Mouse (Mus musculus) midbrain, postnatal 0 days (tissue): Measurements from ENCODE around the gene Apoa2. TPM values are rescaled to one million over a fixed set of nuclear protein-coding genes. Genes with fewer than 3 reads are reported as not detected.
A peak's percentile ranks its signal among the peaks of the same experiment; 100 is the strongest.

ENCODE experiments used
- ATAC-seq: fragments of 200-750 bp; cut with Nextera tagmentation; 2 replicates; pipeline ENCODE4 v1.8.0; 2017; ENCODE audit warnings: moderate number of reproducible peaks, mild to moderate bottlenecking, moderate TSS enrichment, moderate library complexity; ENCODE audit not compliant: low FRiP score
- DNase-seq: peaks from one replicate; pipeline ENCODE4 v3.0.0-alpha.2; 2015; ENCODE audit warnings: low spot score
- H3K27ac ChIP-seq: fragments of 300-500 bp; sonication (generic); 2 replicates; pipeline ENCODE4 v1.5.1; 2014; ENCODE audit warnings: low read depth, mild to moderate bottlenecking, low read length, mixed read lengths
- H3K27me3 ChIP-seq: fragments of 300-500 bp; sonication (generic); 2 replicates; pipeline ENCODE4 v1.6.1; 2014; ENCODE audit warnings: low read length, control low read depth, mixed read lengths; ENCODE audit not compliant: insufficient read depth
- H3K36me3 ChIP-seq: fragments of 300-500 bp; sonication (generic); 2 replicates; pipeline ENCODE4 v1.6.1; 2014; ENCODE audit warnings: low read length, control low read depth, mixed read lengths; ENCODE audit not compliant: insufficient read depth
- H3K4me1 ChIP-seq: fragments of 300-500 bp; sonication (generic); 2 replicates; pipeline ENCODE4 v1.6.1; 2014; ENCODE audit warnings: mild to moderate bottlenecking, control low read depth, antibody characterized with exemption, low read length, mixed read lengths; ENCODE audit not compliant: insufficient read depth
- H3K4me2 ChIP-seq: fragments of 300-500 bp; sonication (generic); 2 replicates; pipeline ENCODE4 v1.6.1; 2014; ENCODE audit warnings: low read depth, mild to moderate bottlenecking, low read length, mixed read lengths; ENCODE audit not compliant: poor library complexity, severe bottlenecking
- H3K4me3 ChIP-seq: fragments of 300-500 bp; sonication (generic); 2 replicates; pipeline ENCODE4 v1.5.1; 2014; ENCODE audit warnings: low read depth, mild to moderate bottlenecking, low read length, moderate library complexity
- H3K9ac ChIP-seq: fragments of 300-500 bp; sonication (generic); replicated peaks from 2 replicates; pipeline ENCODE4 v1.6.1; 2014; ENCODE audit warnings: mild to moderate bottlenecking, low read length, moderate library complexity, mixed read lengths; ENCODE audit not compliant: poor library complexity, severe bottlenecking
- H3K9me3 ChIP-seq: fragments of 300-500 bp; sonication (generic); 2 replicates; pipeline ENCODE4 v1.6.1; 2016; ENCODE audit warnings: low read length, control low read depth
- CTCF ChIP-seq: IDR thresholded peaks from 2 replicates; pipeline ENCODE4 v1.5.1; 2016; ENCODE audit warnings: antibody characterized with exemption, mild to moderate bottlenecking
- WGBS: fragments of 180-500 bp; shearing (Covaris S2); extraction: QIAGEN DNeasy Blood & Tissue Kit; methylation state at CpG from one replicate; pipeline ENCODE4 v1.1.7; 2014; 5-methylcytosine and 5-hydroxymethylcytosine counted together
- polyA plus RNA-seq: library from polyadenylated mRNA; unstranded; fragments of >200 nt; fragmentation: Nextera tagmentation; extraction: Ambion mirVana; gene quantifications from 2 replicates; pipeline ENCODE4 v1.2.1, GENCODE M21; 2015
- total RNA-seq: library from RNA; depleted of rRNA; stranded (reverse); fragments of >200 nt; gene quantifications from 2 replicates; pipeline ENCODE4 v1.2.3, GENCODE M21; 2014

Gene Apoa2
- total and polyA plus RNA-seq, 2 experiments from 2014 or later, result 3.7 to 5.2 TPM

GRCm38 (mm10) chr1:171245353-171245752, 20.5 kb downstream of the Apoa2 start:
- Histone ChIP-seq H3K27ac (no peak overlapping the region), H3K27me3 (no peaks in the 10 kb centered on the region), H3K36me3 (peaks cover 12% of the 10 kb centered on the region; the same call in 1 of the 2 replicates), H3K9ac (no peak overlapping the region), H3K4me1 (peaks cover 6% of the 10 kb centered on the region; the same call in 1 of the 2 replicates), H3K4me2 (no peak overlapping the region), H3K9me3 (no peaks in the 10 kb centered on the region), H3K4me3 (no peak overlapping the region)
- DNase-seq, result no peak
- WGBS, result 93% methylated on average over 8 of the region's 8 CpGs
- TF ChIP-seq CTCF, result no peak
- no peak for ATAC-seq

GRCm38 (mm10) chr1:171246709-171247452, 22.0 kb downstream of the Apoa2 start:
- no peaks in the 10 kb centered on the region for H3K27me3 ChIP-seq
- WGBS, result under 1% methylated on average over 41 of the region's 41 CpGs
- H3K27ac ChIP-seq, result peak overlapping the region; percentile 62
- peak; percentile 100 for DNase-seq
- peak overlapping the region; percentile 61 for H3K4me2 ChIP-seq
- H3K36me3 ChIP-seq, result peaks cover 4% of the 10 kb centered on the region; the same call in 1 of the 2 replicates
- peak; percentile 90 for TF ChIP-seq CTCF
- peak overlapping the region; percentile 59 for H3K4me3 ChIP-seq
- peak; percentile 91 for ATAC-seq
- peak overlapping the region; percentile 67 for H3K9ac ChIP-seq
- H3K4me1 ChIP-seq, result peaks cover 6% of the 10 kb centered on the region; the same call in 1 of the 2 replicates
- H3K9me3 ChIP-seq, result no peaks in the 10 kb centered on the region

DNA sequence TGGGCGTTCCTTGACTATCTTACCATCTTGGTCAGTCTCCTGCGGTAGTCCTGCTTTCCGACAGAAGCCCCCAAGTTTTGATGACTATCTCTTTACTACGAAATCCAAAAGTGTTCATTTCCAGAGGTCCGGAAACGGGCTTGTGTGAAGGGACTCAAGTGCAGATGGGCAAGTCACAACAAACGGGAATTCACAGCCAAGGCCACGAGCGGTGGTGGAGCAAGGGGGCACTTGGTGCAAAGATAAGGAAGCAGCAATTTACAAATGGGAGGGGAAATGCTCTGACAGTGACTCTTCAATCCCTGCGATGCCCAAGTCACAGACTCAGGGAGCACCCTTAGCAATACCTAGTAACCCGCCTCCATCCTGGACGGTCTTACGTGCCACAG, 22.6 kb downstream of the Apoa2 start:
- no peaks in the 10 kb centered on the region for H3K9me3 ChIP-seq
- H3K4me3 ChIP-seq, result peak overlapping the region; percentile 59
- H3K27ac ChIP-seq, result peak overlapping the region; percentile 57
- TF ChIP-seq CTCF, result no peak
- ATAC-seq (no peak), DNase-seq (no peak)
- peak overlapping the region; percentile 61 for H3K4me2 ChIP-seq
- H3K36me3 ChIP-seq, result peaks cover 1% of the 10 kb centered on the region; the same call in 1 of the 2 replicates
- no peaks in the 10 kb centered on the region for H3K27me3 ChIP-seq
- H3K9ac ChIP-seq, result peak overlapping the region; percentile 33; the same call in 1 of the 2 replicates
- H3K4me1 ChIP-seq, result peaks cover 9% of the 10 kb centered on the region; the same call in 1 of the 2 replicates
- WGBS, result 13% methylated on average over 13 of the region's 13 CpGs

DNA sequence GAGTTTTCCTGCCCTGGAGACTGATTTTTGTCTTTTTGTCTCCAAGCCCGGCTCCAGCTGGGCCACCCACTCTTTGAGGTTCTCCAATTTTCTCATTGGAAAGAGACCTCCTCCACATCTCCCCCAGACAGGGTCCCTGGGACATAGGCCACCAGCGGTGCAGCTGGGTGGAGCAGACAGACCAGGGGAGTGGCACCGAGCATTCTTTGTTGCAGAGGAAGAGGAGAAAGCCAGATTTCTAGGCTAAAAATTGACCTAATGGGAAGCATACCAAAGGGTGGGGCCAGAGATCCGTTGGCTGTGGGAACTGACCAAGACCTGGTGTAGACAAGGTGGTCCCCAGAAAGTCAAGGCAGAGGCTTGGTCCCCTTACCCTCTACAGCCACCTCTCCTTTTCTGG, 23.1 kb downstream of the Apoa2 start:
- 30% methylated on average over 4 of the region's 4 CpGs for WGBS
- ATAC-seq, result no peak
- Histone ChIP-seq H3K27ac (no peak overlapping the region), H3K4me3 (peak overlapping the region; percentile 59), H3K36me3 (no peaks in the 10 kb centered on the region), H3K4me1 (peaks cover 9% of the 10 kb centered on the region; the same call in 1 of the 2 replicates), H3K9ac (no peak overlapping the region), H3K4me2 (peak overlapping the region; percentile 61), H3K9me3 (no peaks in the 10 kb centered on the region), H3K27me3 (no peaks in the 10 kb centered on the region)
- no peak for TF ChIP-seq CTCF
- no peak for DNase-seq

GRCm38 (mm10) chr1:171248386-171249226, 23.8 kb downstream of the Apoa2 start:
- no peak overlapping the region for H3K4me2 ChIP-seq
- H3K4me3 ChIP-seq, result no peak overlapping the region
- TF ChIP-seq CTCF, result no peak
- 45% methylated on average over 3 of the region's 3 CpGs for WGBS
- H3K4me1 ChIP-seq, result peaks cover 9% of the 10 kb centered on the region; the same call in 1 of the 2 replicates
- no peaks in the 10 kb centered on the region for H3K9me3 ChIP-seq
- no peaks in the 10 kb centered on the region for H3K36me3 ChIP-seq
- ATAC-seq, result no peak
- no peaks in the 10 kb centered on the region for H3K27me3 ChIP-seq
- no peak for DNase-seq
- no peak overlapping the region for H3K27ac ChIP-seq
- H3K9ac ChIP-seq, result no peak overlapping the region
